Mouse (Mus musculus) bone marrow macrophage, adult 2 months (primary cell): Measurements from ENCODE around the gene Frmpd4.

Experiments
- CTCF ChIP-seq: IDR thresholded peaks from 2 replicates; pipeline ENCODE4 v1.5.1; 2012; ENCODE audit warnings: low read depth, mild to moderate bottlenecking, low read length, moderate library complexity
- POLR2A ChIP-seq: IDR thresholded peaks from 2 replicates; pipeline ENCODE4 v1.6.1; 2012; ENCODE audit warnings: mild to moderate bottlenecking, low read depth, low read length, borderline replicate concordance

DNA sequence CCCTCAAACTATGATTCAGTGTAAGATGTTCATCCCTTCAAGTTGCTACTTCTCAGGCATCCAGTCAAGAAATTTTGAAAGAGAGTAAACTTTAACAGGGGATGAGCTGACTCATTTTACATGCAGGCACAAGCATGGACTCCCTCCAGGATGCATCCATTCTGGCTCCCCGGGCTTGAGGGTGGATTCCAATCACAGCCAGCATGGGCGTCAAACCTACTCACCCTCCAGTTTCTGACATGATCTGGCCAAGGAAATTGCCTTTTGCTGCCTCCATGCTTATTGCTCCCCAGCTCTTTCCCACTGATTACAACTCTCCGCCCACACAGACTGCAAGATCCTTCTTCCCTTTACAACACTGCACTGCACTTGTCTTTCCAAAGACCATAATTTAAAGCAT lies 370.0 kb downstream of the Frmpd4 start:
- TF ChIP-seq POLR2A (no peak), CTCF (no peak)
